Mouse (Mus musculus) c-Kit-positive CD71-positive TER-119-negative erythroid progenitor cells, embryonic 14.5 days (primary cell): ENCODE data around the gene Ccn6.
A peak's percentile ranks its signal among the peaks of the same experiment; 100 is the strongest.
"Not testable (repeated sequence)": the region's sequence is repeated elsewhere in the genome, so short reads cannot be mapped to it uniquely, and the experiment has no call there.

Experiments
- DNase-seq: peaks from one replicate; pipeline ENCODE4 v3.0.0-alpha.2; 2013; ENCODE audit warnings: low read depth

Gene Ccn6

DNA sequence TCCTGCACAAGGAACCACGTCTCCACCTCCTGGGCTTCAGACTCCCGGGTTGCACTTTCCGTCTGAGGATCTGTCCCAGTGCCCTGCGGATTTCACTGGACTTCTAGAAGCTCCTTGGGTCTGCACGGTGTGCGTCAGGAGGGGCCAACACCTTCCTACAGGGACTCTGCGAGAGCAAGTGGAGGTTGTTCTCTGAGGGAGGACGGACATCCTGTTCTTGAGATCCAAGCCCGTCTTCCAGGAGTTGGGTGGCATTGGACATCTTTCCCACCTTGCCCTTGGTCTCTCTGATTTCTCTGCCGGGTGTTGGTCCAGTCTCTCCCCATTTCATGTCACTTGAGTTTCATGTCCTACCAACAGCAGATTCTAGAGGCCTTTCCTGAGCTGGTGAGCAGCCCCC, at the start of gene Ccn6:
Gene Ccn6, minus strand, starts transcription at position 101 of the 400 bp plus-strand sequence.
- DNase-seq = no peak

DNA sequence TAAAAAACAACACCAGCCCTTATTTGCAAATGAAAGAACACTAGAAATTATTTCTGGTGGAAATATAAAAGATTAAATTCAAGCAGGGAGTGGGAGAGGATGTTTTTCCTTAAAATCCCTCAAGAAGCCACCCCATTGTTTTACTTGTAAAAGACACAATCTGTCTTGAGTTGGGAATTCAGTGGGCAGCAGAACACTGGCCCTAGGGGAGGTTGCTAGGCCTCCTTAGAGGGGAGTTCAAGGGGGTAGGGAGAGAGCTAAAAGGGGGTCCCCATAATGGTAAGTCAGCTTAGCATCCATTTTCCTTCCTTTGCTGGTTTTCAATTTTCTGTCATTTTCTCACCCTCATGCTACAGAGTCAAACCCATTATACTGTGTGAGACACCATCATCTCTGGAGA, 46.4 kb upstream of the Ccn6 start:
- DNase-seq = no peak

DNA sequence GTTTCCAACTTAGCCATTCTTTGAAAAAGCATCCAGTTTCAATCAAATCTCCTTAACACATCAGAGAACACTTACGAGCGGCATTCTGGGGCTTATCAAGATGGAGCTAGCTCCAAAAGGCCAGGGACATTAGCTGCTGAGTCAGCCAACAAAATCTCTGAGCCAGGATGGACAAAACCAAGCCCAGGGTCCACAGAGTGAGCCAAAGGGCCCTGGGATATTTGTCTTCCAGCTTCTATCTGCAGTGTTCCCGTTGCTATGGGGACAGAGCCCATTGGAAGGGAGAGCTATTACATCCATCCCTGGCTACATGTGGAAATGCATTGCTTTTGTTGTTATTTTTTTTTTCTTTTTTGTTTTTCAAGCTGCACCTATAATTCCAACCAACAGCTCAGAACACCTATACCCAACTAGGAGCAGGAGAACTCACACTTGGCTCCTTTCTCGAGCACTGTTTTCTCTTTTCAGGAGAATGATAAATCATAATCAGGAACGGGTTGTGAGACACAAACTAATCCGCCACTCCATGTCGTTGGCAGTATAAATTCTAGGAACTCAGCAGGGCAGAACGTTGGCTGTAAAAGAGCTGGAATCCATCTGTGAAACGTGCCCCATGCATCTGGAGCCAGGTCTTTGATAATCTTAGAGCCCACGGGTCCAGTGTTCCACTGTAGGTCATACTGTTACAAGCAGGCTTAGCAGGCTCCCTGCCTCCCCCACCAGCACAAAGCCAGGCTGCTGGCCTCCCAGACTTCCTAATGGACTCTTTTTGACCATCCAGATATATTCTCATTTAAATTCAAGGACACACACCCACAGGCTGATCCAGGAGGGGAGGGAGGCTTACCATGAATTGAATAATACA, 45.8 kb upstream of the Ccn6 start:
- no peak for DNase-seq

DNA sequence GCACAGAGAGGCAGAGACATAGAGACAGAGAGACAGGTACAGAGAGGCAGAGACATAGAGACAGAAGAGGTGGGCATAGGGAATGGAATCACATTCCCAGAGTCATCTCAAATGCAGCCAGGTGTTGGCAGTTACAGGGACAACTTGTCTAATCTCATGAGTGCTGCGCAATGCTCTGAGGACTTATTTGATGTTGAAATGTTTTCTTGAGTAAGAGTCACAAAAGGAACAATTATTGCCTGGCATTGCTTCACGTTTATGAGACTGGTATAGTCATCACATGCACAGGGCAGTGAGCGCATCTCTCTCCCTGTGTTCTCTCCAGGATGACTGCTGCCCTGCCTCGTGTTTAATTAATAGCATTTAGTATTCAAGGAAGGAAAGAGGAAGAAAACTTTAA, 45.1 kb upstream of the Ccn6 start:
- DNase-seq = no peak

DNA sequence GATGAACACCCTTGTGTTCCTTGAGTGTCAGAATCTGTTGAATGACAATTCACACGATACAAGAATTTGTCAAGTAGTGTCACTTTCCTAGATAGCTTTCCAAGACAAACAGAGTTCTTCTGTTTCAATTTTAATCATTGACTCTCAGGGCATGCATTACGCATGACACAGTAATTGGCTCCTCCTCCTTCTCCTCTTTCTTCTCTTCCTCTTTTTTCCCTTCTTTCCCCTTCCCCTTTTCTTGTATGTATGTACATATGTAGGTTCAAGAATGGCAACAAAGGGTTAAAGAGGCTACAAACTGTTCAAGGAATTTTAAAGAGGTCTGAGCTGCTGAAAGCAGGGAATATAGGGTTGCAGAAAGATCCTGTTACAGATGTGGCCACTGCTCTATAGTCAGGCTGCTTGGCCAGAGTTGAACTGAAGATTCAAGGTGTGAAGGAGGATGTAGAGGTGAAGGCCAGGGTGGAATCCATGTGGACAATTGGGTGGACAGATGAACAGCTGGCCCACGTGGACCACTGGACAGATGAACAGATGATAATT, 43.8 kb upstream of the Ccn6 start:
- no peak for DNase-seq

DNA sequence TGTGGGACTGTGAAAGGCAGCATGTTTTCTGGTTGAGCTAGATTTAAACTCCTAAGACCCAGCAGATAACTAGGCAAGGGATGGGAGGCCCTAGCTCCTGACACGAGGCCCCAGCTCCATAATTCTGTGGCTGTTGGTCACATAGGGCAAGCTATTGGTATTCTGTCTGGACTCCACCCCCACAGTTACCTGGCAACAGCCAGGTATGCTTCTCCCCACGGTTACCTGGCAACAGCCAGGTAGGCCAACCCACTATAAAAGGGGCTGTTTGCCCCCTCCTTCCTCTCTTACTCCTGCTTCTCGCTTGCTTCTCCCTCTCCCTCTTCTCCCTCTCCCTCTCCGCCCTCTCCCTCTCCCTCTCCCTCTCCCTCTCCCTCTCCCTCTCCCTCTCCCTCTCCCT, 38.9 kb upstream of the Ccn6 start:
- DNase-seq = no peak

DNA sequence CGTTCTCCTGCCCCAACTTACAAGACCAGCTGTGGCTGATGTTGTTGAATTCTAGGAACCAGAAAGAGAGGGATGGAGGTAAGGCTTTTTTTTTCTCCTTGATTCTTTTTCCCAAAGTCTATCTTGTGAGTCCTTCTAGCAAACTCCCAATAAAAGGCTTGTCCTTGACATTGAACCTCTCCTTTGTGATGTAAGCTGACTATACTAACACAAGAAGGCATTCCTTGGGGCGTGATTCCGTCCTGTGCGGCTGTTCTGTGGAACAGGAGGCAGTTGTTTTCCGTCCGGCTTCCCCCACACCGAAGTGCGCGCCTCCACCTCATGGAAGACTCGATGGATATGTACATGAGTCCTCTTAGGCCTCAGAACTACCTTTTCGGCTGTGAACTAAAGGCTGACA, 34.6 kb upstream of the Ccn6 start:
- not testable (repeated sequence) for DNase-seq

DNA sequence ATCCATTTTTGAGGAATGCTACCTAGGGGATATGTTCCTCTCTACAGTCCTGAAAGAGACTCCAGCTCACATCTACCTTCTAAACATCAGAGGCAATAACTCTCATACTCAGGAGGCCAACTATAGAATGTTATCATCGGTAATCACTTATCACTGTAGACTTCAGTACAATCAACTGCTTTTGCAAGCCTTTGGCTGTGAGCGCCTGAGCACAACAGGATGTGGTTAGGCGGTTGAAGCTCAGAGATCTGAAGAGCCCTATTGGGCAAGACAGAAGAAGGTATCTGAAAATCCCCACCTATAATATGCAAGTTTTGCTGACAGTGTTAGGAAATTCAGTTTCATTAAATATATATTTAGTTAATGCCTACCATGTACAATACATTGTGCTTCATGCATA, 29.1 kb upstream of the Ccn6 start:
- no peak for DNase-seq

DNA sequence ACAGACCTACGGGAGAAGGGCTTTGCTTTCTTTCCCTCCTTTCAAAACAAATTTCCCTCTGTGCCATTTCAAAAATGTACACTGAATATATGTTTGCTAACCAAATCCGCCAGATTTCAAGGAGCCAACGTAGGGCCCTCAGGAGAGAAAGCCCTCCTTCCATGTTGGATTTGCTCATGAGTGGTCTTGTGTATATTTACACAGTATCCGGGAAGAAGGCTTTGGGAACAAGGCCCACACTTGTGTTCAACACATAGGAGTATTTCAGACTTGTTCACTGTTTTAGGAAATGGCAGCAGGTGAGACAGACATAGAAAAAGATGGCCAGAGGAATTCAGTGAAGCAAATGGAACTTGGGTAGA, 21.9 kb upstream of the Ccn6 start:
- DNase-seq = no peak

DNA sequence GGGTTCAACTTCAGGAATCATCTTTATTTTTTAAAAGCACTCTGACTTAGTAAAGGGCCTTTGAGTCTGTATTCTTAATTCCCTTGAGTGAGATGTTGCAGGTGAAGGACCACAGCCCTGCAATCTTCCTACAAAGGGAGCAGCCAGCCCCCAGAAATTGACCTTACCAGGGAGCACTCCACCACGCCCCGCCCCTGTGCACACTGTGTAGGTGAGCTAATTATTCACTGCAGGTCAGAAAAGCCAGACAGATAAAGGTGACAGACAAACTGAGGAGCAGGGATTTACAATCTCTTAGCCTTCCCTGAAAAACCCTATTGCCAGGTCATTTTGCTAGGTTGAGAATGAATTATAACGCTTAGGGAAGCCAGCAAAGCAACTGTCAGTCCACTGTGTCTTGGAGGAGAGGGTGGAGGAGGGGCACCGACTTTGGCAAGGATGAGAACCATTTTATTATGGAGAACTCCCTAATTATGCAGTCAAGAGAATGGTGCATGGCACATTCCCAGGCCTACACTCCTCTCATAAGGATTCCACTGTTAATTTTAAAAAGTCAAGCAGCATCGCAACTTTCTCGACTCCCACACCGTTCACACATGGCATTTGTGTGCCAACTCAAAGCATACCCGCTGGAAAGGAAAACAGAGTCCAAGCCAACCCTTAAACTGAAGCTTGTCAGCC, 21.4 kb upstream of the Ccn6 start:
- no peak for DNase-seq

DNA sequence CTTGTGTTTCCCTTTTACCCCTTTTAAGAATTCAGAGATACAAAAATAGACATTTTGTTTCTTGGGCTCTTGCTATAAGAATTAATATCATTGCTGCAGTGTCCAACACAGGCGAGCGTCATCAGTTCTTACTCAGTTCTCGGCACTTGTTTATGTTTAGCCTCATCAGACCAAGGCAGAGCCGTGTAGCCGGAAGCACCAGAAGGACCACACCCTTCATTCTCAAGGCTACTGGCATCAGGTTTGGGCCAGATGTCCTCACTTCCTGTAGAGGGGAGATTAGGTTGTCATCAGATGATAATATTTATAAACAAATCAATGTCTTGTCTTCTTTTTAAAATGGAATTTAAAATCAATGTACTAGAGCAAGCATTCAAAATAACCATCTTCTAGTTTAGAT, 13.4 kb upstream of the Ccn6 start:
- DNase-seq = no peak

DNA sequence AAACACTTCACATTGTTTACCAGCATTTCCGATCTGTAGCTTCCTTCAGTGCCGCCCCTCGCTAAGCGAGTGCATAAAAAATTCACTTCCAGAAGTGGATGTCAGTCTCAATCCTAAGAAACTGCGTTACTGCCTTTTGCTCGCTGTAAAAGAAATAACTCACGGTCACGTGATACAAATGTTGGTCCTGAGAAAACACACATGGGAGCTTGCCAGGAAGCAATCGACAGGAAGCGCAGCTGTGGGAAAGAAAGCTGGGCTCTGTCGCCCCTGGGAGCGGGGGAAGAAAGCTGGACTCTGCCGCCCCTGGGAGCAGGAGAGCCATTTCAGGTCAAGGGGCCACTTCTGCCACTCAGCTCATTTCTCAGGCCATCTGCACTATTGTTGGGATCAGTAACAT, 9.5 kb upstream of the Ccn6 start:
- no peak for DNase-seq

DNA sequence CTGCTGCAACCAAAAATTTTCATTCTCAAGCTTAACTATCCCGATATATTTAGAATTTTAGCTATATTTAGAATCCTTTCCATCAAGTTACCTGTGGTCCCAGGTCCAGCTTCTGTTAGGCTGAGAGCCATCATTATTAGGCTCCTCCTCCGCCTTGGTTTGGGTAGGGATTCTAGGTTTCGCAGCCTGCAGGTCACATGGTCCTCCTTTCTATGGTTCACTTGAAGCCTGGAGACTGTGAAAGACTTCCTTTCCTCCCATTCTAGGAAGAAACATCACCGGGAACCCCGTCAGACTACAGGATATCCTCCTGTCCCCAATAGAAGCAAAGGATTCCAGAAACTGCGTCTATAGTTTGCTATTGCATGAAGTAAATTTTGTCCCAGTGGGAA, 8.9 kb upstream of the Ccn6 start:
- no peak for DNase-seq

DNA sequence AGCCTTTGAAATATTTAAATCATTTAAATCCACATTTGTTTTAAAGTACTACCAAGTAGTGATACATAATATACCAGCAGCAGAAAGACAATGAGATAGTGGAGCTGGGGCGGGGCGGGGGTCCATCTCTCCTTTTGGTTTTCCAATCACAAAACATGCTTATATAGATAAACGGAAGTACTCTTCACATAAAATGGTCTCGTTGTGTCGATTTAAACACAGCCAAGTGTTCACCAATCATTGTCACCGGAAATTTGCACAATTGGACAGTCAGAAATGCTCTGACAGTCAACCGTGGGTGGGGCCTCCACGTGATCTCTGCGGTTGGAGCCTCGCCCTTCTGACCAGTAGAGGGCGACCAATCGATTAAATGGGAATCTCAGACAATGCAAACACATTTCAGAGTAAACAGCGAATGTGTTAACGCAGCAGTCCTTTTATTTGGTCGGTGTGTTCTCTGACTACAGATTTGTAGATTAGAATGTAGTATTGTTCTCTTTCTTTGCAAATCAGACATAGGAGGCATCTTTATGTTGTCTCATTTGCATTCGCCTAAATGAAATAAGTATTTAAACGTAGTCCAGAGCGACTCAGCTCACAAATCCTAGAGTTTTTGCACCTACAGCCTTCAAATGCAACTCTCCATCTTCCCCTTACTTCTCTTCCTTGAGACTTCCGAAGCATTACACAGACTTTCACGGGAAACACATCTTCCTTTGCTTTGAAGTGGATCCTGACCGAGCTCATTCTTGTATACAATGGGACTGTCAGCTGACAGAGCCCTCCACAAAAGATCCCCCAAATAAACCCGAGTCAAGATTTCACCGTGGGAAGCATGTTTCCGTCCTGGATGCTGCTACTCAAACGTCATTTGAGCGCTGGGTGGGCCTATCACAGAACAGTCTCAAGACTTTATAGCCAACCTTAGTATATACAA, 8.3 kb upstream of the Ccn6 start:
- peak; percentile 78 for DNase-seq

DNA sequence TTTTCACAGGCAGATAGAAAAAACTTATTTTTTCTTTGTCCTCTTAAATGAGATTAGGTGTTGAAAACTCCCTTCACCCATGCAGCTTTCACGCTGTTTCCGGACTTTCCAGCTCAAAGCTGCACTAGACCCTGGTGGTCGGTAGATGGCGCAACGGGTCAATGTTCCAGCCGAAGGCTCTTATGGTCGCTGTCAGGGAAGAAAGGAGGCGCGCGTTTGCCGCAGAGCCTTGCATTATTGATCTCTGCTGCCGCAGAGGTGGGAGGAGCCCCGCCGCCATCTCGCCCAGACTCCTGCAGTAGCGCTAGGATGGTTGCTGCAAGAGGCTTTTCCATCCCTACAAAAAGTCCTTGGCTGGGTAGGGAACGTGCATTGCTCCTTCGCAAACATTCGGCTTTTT, 7.5 kb upstream of the Ccn6 start:
- DNase-seq = peak; percentile 82

DNA sequence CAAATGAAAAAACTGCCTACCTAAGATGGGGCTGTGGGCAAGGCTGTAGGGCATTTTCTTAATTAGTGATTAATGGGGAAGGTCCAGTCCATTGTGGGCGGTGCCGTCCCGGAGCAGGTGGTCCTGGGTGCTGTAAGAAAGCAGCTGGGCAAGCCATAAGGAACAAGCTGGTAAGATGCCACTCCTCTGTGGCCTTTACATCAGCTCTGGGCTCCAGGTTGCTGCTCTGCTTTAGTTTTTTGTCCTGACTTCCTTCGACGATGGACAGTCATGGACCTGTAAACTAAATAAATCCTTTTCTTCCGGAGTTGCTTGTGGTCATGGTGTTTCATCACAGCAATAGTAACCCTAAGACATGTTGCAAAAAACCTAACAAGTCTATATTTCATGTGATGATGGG, 7.1 kb upstream of the Ccn6 start:
- no peak for DNase-seq

DNA sequence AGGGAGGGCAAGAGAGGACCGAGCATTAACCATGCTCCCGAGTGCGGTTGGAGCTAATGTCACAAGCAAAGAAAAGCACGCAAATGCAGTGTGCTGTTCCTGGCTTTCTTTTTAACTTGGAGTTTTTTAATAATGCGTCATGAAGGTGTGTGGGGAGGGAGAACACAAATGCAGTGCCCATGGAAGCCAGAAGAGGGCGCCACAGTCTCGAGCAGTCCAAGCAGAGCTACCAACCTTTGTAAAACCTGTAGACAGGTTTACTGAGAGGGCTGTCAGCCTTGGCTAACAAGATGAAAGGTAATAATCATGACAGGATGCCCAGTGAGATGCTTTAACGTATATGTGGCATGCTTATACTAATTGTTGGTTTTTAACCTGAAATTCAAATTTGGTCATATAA, 6.6 kb upstream of the Ccn6 start:
- peak; percentile 39 for DNase-seq

DNA sequence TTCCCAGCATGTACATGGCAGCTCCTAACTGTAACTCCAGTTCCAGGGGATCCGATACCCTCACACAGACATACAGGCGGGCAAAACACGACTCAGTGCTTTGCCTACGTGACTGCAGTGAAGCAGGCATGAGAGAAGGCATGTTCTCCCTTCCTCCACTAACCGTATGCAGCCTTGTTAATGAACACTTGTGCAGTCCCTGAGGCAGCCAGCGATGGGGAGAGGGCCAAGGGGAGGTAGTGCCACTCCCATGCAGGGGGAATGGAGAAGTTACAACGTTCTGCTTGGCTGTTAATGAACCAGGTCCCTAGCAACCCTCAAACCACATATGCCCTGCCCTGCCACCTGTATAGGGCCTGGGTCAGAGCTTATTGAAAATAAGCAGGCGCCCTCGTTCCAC, 6.0 kb upstream of the Ccn6 start:
- no peak for DNase-seq

DNA sequence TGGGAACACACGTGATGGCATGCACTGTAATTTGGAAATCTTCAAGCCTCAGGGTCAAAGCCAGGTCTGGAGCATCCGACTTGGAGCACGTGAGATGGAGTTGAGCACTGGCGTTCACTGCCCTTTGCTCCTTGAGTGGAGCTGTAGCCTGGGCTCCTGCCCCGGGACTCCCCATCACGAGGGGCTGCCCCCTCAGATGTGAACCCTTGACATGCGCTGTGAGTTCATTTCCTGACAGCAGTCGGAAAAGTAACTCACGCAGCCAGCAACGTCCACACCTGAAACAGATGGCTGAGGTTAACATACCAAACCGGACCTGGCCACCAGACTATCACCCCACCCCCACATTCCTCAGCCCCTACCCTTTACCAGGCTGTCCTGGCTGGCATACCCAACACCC, 4.0 kb upstream of the Ccn6 start:
- DNase-seq = no peak

DNA sequence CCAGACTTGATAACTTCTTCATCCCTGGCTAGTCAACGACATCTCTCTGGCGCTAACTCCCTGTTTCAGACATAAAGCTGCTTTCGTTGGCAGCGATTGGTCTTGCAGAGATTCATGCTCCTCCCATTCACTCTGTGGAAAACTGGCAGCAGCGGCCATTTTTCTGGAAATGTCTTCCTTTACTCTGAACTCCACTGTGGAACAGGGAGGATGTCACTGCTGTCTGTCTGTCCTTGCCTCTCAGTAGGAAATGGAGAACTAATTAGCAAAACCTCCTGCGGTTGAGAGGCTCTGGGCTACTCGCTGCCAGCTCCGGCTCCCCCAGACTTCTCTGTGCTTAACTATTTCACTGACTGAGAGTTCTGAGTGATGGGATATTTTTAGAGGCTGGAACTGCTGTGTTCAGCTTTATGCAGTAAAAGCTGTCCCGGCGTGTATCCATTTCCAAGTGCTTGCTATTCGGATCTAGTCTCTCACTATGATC, 2.1 kb upstream of the Ccn6 start:
- DNase-seq = no peak

DNA sequence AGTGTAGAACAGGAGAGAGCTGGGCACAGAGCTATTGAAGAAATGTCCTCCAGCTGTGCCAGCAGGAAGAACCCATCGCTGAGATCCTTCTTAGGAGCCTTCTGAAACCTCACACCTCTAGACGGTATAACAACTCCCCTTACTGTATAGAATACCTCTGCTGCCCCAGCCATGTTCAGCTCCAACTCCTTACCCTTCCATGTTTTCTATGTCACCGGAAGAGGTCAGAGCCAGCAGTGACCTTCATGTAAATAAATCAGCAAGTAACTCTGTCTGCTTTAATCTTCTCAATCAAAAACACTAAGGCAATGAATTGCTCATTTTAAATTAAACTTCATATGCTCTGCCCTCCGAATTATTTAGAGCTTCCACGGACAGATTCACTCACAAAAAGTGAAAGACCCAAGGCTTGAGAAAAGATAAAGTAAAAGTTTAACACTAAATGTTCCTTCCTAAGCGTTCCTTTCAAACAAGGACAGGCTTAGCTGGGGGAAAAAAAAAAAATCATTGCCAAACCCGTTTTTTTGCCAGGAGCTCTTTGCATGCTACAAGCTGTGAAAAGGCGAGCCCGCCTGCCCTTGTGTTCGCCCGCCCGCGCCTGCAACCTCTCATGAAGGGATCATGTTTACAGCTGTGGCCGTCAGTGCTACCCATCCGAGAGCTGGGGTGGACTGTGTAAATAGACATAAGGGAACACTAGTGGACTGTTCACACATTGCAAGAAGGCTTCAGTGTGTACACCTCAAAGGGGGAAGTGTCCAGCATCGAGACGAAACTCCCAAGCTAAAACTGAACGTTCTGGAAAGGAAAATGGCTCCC, 719 bp downstream of the Ccn6 start:
- DNase-seq = no peak
